Mouse (Mus musculus): Measurements from ENCODE around the gene Pkhd1. TPM values are rescaled to one million over a fixed set of nuclear protein-coding genes. Genes with fewer than 3 reads are reported as not detected.
"Not testable (repeated sequence)": the region's sequence is repeated elsewhere in the genome, so short reads cannot be mapped to it uniquely, and the experiment has no call there.

The Pkhd1 gene
- polyA plus RNA-seq, 1 experiment = 1.1 TPM

GRCm38 (mm10) chr1:20260403-20260802, 357.5 kb downstream of the Pkhd1 start:
- no peaks in the 10 kb centered on the region for H3K27me3 ChIP-seq (ENCODE audit: control insufficient read depth, insufficient read depth, insufficient read length)
- no peak overlapping the region for H3ac ChIP-seq (ENCODE audit: control insufficient read depth, insufficient read length)
- no peak overlapping the region for H3K4me2 ChIP-seq (ENCODE audit: low read depth)
- H3K36me3 ChIP-seq (ENCODE audit: control insufficient read depth, insufficient read depth) = no peaks in the 10 kb centered on the region
- no peak overlapping the region for H3K4me3 ChIP-seq
- no peaks in the 10 kb centered on the region for H3K79me2 ChIP-seq (ENCODE audit: control insufficient read depth, insufficient read depth)
- TF ChIP-seq SRF (IDR thresholded peaks at IDR 0.05; ENCODE audit: control insufficient read depth, insufficient read length, low read depth) = no peak
- no peak for TF ChIP-seq TCF3 (IDR thresholded peaks at IDR 0.05; ENCODE audit: insufficient read length, low read depth)
- no peak for TF ChIP-seq CEBPB (IDR thresholded peaks at IDR 0.05; ENCODE audit: insufficient read depth, poor library complexity, severe bottlenecking)
- TF ChIP-seq MYOD1 (IDR thresholded peaks at IDR 0.05; ENCODE audit: control insufficient read depth in 1 of 3, insufficient read length in 2 of 3, low read depth in 2 of 3) = no peak
- no peak for TF ChIP-seq POLR2AphosphoS2 (IDR thresholded peaks at IDR 0.05; ENCODE audit: insufficient read length, low read depth)
- TF ChIP-seq MAX (IDR thresholded peaks at IDR 0.05; ENCODE audit: low read depth) = no peak
- no peak for TF ChIP-seq USF1 (IDR thresholded peaks at IDR 0.05; ENCODE audit: low read depth)
- no peak for TF ChIP-seq E2F4 (IDR thresholded peaks at IDR 0.05; ENCODE audit: insufficient read depth)

DNA sequence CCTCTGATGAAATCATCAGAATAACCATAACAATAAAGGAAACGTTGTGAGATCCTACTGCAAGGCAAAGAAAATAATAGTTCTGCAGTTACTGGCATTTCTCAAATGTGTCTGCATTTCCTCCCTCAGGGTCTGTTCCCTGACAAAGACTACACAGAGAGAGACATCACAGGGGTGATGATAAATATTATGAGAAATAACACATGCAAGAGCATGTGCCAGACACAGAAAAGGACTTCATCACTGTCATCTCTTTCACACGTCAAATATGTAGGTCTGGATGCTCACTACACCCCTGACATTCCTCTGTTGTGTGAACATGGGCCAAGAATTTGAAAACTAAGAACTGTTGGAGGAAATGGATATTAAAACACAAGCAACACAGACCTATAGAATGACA, 369.7 kb downstream of the Pkhd1 start:
- TF ChIP-seq REST (IDR thresholded peaks at IDR 0.05; ENCODE audit: insufficient read depth, insufficient read length) (no peak), MAX (IDR thresholded peaks at IDR 0.05; ENCODE audit: low read depth) (no peak), E2F4 (IDR thresholded peaks at IDR 0.05; ENCODE audit: insufficient read depth) (no peak), MYOG (IDR thresholded peaks at IDR 0.05; ENCODE audit: control insufficient read depth in 1 of 3, insufficient read depth in 1 of 3, insufficient read length in 2 of 3, low read depth in 2 of 3) (no peak)
- no peaks in the 10 kb centered on the region for H3K36me3 ChIP-seq (ENCODE audit: control insufficient read depth, insufficient read depth)
- no peak overlapping the region for H3K4me2 ChIP-seq (ENCODE audit: low read depth)
- H3ac ChIP-seq (ENCODE audit: control insufficient read depth, insufficient read length) = no peak overlapping the region
- H3K79me2 ChIP-seq (ENCODE audit: control insufficient read depth, insufficient read depth) = no peaks in the 10 kb centered on the region
- H3K4me3 ChIP-seq = no peak overlapping the region
- H3K27me3 ChIP-seq (ENCODE audit: control insufficient read depth, insufficient read depth, insufficient read length) = no peaks in the 10 kb centered on the region

DNA sequence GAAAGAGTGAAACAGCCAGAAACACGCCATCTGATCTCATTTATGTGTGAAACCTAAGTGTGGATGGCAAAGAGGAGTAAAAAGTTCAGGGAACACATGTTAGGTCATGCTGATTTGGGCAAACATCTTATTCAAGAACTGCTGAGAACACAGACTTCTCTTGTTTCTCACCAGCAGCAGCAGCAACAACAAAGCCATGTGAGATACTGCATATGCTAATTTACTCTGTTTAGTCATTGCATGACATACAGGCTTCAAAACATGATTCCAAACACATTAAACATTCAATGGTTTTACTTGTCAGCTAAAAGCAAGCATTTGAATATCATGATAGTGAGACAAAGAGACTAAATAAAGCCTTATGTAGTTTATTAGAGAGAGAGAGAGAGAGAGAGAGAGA, 401.2 kb downstream of the Pkhd1 start:
- H3K27me3 ChIP-seq (ENCODE audit: control insufficient read depth, insufficient read depth, insufficient read length) = no peaks in the 10 kb centered on the region
- no peaks in the 10 kb centered on the region for H3K79me2 ChIP-seq (ENCODE audit: control insufficient read depth, insufficient read depth)
- H3K4me2 ChIP-seq (ENCODE audit: low read depth) = no peak overlapping the region
- H3K4me3 ChIP-seq = no peak overlapping the region
- no peak overlapping the region for H3ac ChIP-seq (ENCODE audit: control insufficient read depth, insufficient read length)
- TF ChIP-seq TCF3 (IDR thresholded peaks at IDR 0.05; ENCODE audit: insufficient read length, low read depth) = no peak
- TF ChIP-seq CEBPB (IDR thresholded peaks at IDR 0.05; ENCODE audit: insufficient read depth, poor library complexity, severe bottlenecking) = no peak
- TF ChIP-seq MYOG (IDR thresholded peaks at IDR 0.05; ENCODE audit: control insufficient read depth in 1 of 3, insufficient read depth in 1 of 3, insufficient read length in 2 of 3, low read depth in 2 of 3) = no peak
- no peaks in the 10 kb centered on the region for H3K36me3 ChIP-seq (ENCODE audit: control insufficient read depth, insufficient read depth)

DNA sequence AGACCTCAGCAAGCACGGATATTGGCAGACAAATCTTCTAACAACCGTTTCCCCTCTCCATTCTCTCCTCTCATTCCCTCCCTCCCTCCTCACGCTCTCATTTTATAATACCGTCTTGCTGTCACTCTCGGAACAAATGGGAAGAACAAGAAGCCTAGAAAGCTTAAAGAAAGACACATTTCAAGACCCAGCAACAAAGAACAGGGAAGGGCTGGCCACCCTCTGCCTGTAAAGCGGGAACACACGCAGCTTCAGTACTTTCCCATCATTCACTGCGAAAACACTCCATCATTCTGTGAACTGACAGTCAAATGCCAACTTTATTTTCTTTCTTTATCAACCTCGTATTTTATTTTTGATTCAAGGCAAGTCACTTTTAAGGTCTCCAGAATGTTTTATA, 427.4 kb downstream of the Pkhd1 start:
- no peak for TF ChIP-seq TCF3 (IDR thresholded peaks at IDR 0.05; ENCODE audit: insufficient read length, low read depth)
- TF ChIP-seq MYOG (IDR thresholded peaks at IDR 0.05; ENCODE audit: control insufficient read depth in 1 of 3, insufficient read depth in 1 of 3, insufficient read length in 2 of 3, low read depth in 2 of 3) = no peak
- no peak for TF ChIP-seq POLR2A (IDR thresholded peaks at IDR 0.05; ENCODE audit: insufficient read length, low read depth)
- no peak for TF ChIP-seq POLR2AphosphoS2 (IDR thresholded peaks at IDR 0.05; ENCODE audit: insufficient read length, low read depth)
- TF ChIP-seq SRF (IDR thresholded peaks at IDR 0.05; ENCODE audit: control insufficient read depth, insufficient read length, low read depth) = no peak
- no peak for TF ChIP-seq REST (IDR thresholded peaks at IDR 0.05; ENCODE audit: insufficient read depth, insufficient read length)
- TF ChIP-seq E2F4 (IDR thresholded peaks at IDR 0.05; ENCODE audit: insufficient read depth) = no peak
- TF ChIP-seq MAX (IDR thresholded peaks at IDR 0.05; ENCODE audit: low read depth) = no peak
- TF ChIP-seq CEBPB (IDR thresholded peaks at IDR 0.05; ENCODE audit: insufficient read depth, poor library complexity, severe bottlenecking) = no peak
- no peak for TF ChIP-seq MYOD1 (IDR thresholded peaks at IDR 0.05; ENCODE audit: control insufficient read depth in 1 of 3, insufficient read length in 2 of 3, low read depth in 2 of 3)
- TF ChIP-seq TCF12 (IDR thresholded peaks at IDR 0.05; ENCODE audit: insufficient read depth, poor library complexity, severe bottlenecking) = no peak
- no peak for TF ChIP-seq USF1 (IDR thresholded peaks at IDR 0.05; ENCODE audit: low read depth)
- Histone ChIP-seq H3K79me2 (ENCODE audit: control insufficient read depth, insufficient read depth) (no peaks in the 10 kb centered on the region), H3ac (ENCODE audit: control insufficient read depth, insufficient read length) (no peak overlapping the region), H3K36me3 (ENCODE audit: control insufficient read depth, insufficient read depth) (no peaks in the 10 kb centered on the region), H3K4me3 (no peak overlapping the region), H3K4me2 (ENCODE audit: low read depth) (no peak overlapping the region), H3K27me3 (ENCODE audit: control insufficient read depth, insufficient read depth, insufficient read length) (no peaks in the 10 kb centered on the region)

GRCm38 (mm10) chr1:20180157-20180556, 437.7 kb downstream of the Pkhd1 start:
- Histone ChIP-seq H3K4me2 (ENCODE audit: low read depth) (no peak overlapping the region), H3K27me3 (ENCODE audit: control insufficient read depth, insufficient read depth, insufficient read length) (no peaks in the 10 kb centered on the region), H3K36me3 (ENCODE audit: control insufficient read depth, insufficient read depth) (no peaks in the 10 kb centered on the region), H3ac (ENCODE audit: control insufficient read depth, insufficient read length) (no peak overlapping the region), H3K79me2 (ENCODE audit: control insufficient read depth, insufficient read depth) (no peaks in the 10 kb centered on the region), H3K4me3 (no peak overlapping the region)
- no peak for TF ChIP-seq TCF12 (IDR thresholded peaks at IDR 0.05; ENCODE audit: insufficient read depth, poor library complexity, severe bottlenecking)

DNA sequence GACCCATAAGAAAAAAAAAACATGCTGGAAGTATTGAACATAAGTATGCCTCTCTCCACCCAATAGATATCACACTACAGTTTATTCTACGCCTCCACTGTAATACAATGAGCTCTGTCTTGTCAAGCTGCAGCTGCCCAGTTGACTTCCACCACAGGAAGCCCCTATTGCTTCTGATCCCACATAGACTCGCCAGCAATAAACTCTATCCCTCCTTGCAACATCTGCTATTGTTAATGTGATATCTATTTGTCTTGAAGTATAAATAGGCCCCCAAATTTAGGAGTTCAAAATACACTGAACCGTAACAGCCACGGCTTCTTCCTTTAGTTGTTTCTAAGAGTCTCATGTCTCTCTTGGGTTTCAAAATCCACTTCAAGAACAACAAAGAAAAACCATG, 446.7 kb downstream of the Pkhd1 start:
- Histone ChIP-seq H3K79me2 (ENCODE audit: control insufficient read depth, insufficient read depth) (no peaks in the 10 kb centered on the region), H3ac (ENCODE audit: control insufficient read depth, insufficient read length) (no peak overlapping the region), H3K27me3 (ENCODE audit: control insufficient read depth, insufficient read depth, insufficient read length) (no peaks in the 10 kb centered on the region), H3K36me3 (ENCODE audit: control insufficient read depth, insufficient read depth) (no peaks in the 10 kb centered on the region), H3K4me2 (ENCODE audit: low read depth) (no peak overlapping the region), H3K4me3 (no peak overlapping the region)
- TF ChIP-seq POLR2A (IDR thresholded peaks at IDR 0.05; ENCODE audit: insufficient read length, low read depth) = no peak
- TF ChIP-seq MYOG (IDR thresholded peaks at IDR 0.05; ENCODE audit: control insufficient read depth in 1 of 3, insufficient read depth in 1 of 3, insufficient read length in 2 of 3, low read depth in 2 of 3) = no peak
- TF ChIP-seq POLR2AphosphoS2 (IDR thresholded peaks at IDR 0.05; ENCODE audit: insufficient read length, low read depth) = no peak
- no peak for TF ChIP-seq TCF12 (IDR thresholded peaks at IDR 0.05; ENCODE audit: insufficient read depth, poor library complexity, severe bottlenecking)
- TF ChIP-seq SRF (IDR thresholded peaks at IDR 0.05; ENCODE audit: control insufficient read depth, insufficient read length, low read depth) = no peak
- no peak for TF ChIP-seq TCF3 (IDR thresholded peaks at IDR 0.05; ENCODE audit: insufficient read length, low read depth)
- no peak for TF ChIP-seq E2F4 (IDR thresholded peaks at IDR 0.05; ENCODE audit: insufficient read depth)
- TF ChIP-seq MAX (IDR thresholded peaks at IDR 0.05; ENCODE audit: low read depth) = no peak
- no peak for TF ChIP-seq MYOD1 (IDR thresholded peaks at IDR 0.05; ENCODE audit: control insufficient read depth in 1 of 3, insufficient read length in 2 of 3, low read depth in 2 of 3)
- no peak for TF ChIP-seq REST (IDR thresholded peaks at IDR 0.05; ENCODE audit: insufficient read depth, insufficient read length)

DNA sequence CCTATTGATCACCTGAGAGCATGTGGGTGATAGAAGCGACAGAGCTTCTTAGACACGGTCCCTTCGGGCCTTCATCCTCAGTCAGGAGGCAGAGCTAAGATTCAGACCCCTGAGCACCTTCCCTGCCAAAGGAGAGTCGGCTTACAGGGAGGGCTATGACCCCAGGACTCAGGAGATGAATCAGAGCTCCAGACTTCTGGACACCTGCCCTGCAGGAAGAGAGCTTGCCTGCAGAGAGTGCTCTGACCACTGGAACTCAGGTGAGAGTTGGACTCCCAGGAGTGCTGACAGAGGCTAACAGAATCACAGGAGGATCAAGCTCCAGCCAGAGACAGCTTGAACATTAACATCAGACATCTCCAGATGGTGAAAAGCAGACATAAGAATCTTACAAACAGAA, 467.2 kb downstream of the Pkhd1 start:
- H3K4me3 ChIP-seq = not testable (repeated sequence)

More for the DNA sequence above, 467.2 kb downstream of the Pkhd1 start:
- H3K27me3 ChIP-seq (ENCODE audit: control insufficient read depth, insufficient read depth, insufficient read length); H3K36me3 ChIP-seq (ENCODE audit: control insufficient read depth, insufficient read depth); H3K79me2 ChIP-seq (ENCODE audit: control insufficient read depth, insufficient read depth); H3K4me2 ChIP-seq (ENCODE audit: low read depth); H3ac ChIP-seq (ENCODE audit: control insufficient read depth, insufficient read length): not testable (repeated sequence)
